Mouse (Mus musculus) heart, embryonic 10.5 days (tissue): ENCODE data around the gene Olfr668. TPM values are rescaled to one million over a fixed set of nuclear protein-coding genes. Genes with fewer than 3 reads are reported as not detected.
"Not testable (repeated sequence)": the region's sequence is repeated elsewhere in the genome, so short reads cannot be mapped to it uniquely, and the experiment has no call there.

Experiments
- DNase-seq: peaks from one replicate; pipeline ENCODE4 v3.0.0-alpha.2; 2017; ENCODE audit warnings: low spot score
- H3K27ac ChIP-seq: fragments of 300-500 bp; sonication (generic); 2 replicates; pipeline ENCODE4 v1.5.1; 2016; ENCODE audit warnings: mild to moderate bottlenecking
- H3K27me3 ChIP-seq: fragments of 300-500 bp; sonication (generic); 2 replicates; pipeline ENCODE4 v1.6.1; 2016; ENCODE audit warnings: mild to moderate bottlenecking; ENCODE audit not compliant: poor library complexity, insufficient read depth, severe bottlenecking
- H3K36me3 ChIP-seq: fragments of 300-500 bp; sonication (generic); 2 replicates; pipeline ENCODE4 v1.6.1; 2016; ENCODE audit warnings: mild to moderate bottlenecking, moderate library complexity
- H3K4me1 ChIP-seq: fragments of 300-500 bp; sonication (generic); 2 replicates; pipeline ENCODE4 v1.6.1; 2016; ENCODE audit warnings: mild to moderate bottlenecking
- H3K4me3 ChIP-seq: fragments of 300-500 bp; sonication (generic); 2 replicates; pipeline ENCODE4 v1.5.1; 2016; ENCODE audit warnings: mild to moderate bottlenecking, moderate library complexity
- H3K9me3 ChIP-seq: fragments of 300-500 bp; sonication (generic); 2 replicates; pipeline ENCODE4 v1.6.1; 2016; ENCODE audit warnings: mild to moderate bottlenecking, moderate library complexity
- WGBS: fragments of 180-500 bp; shearing (Covaris S2); methylation state at CpG from one replicate; pipeline ENCODE4 v1.1.7; 2016; 5-methylcytosine and 5-hydroxymethylcytosine counted together
- polyA plus RNA-seq: library from polyadenylated mRNA; unstranded; fragments of >200 nt; fragmentation: Nextera tagmentation; extraction: Ambion mirVana; gene quantifications from 2 replicates; pipeline ENCODE4 v1.2.1, GENCODE M21; 2016

The Olfr668 gene
- not detected in 2 replicates for polyA plus RNA-seq

GRCm38 (mm10) chr7:104927957-104928356, at the start of gene Olfr668:
Olfr668 (minus strand) TSS chr7:104928057.
- Histone ChIP-seq H3K27ac (no peak within 1 kb of the TSS), H3K36me3 (no peaks in the 10 kb centered on the region), H3K4me3 (no peak within 1 kb of the TSS), H3K27me3 (no peaks in the 10 kb centered on the region), H3K4me1 (no peaks in the 10 kb centered on the region), H3K9me3 (no peaks in the 10 kb centered on the region)
- DNase-seq = no peak
- WGBS = 60% methylated on average over 1 of the region's 1 CpGs

- H3K4me1 ChIP-seq, H3K27ac ChIP-seq, H3K9me3 ChIP-seq, H3K4me3 ChIP-seq, H3K27me3 ChIP-seq, DNase-seq, H3K36me3 ChIP-seq: not testable (repeated sequence)
- WGBS = 72% methylated on average over 2 of the region's 2 CpGs
Observed at GRCm38 (mm10) chr7:104972507-104972906, 44.6 kb upstream of the Olfr668 start.

- Histone ChIP-seq H3K4me3 (no peak within 1 kb of the TSS), H3K4me1 (no peaks in the 10 kb centered on the region), H3K27ac (no peak within 1 kb of the TSS), H3K36me3 (no peaks in the 10 kb centered on the region), H3K27me3 (no peaks in the 10 kb centered on the region), H3K9me3 (no peaks in the 10 kb centered on the region)
- WGBS = 59% methylated on average over 1 of the region's 1 CpGs
- no peak for DNase-seq
Observed at GRCm38 (mm10) chr7:104962520-104962919, 34.7 kb upstream of the Olfr668 start, which contains the start of gene Olfr670. Olfr670 (minus strand) TSS chr7:104962620.

- DNase-seq, H3K9me3 ChIP-seq, H3K4me1 ChIP-seq, H3K4me3 ChIP-seq, H3K36me3 ChIP-seq, H3K27me3 ChIP-seq, H3K27ac ChIP-seq: not testable (repeated sequence)
- WGBS = 94% methylated on average over 16 of the region's 16 CpGs
Observed at GRCm38 (mm10) chr7:104950234-104950633, 22.4 kb upstream of the Olfr668 start.

DNA sequence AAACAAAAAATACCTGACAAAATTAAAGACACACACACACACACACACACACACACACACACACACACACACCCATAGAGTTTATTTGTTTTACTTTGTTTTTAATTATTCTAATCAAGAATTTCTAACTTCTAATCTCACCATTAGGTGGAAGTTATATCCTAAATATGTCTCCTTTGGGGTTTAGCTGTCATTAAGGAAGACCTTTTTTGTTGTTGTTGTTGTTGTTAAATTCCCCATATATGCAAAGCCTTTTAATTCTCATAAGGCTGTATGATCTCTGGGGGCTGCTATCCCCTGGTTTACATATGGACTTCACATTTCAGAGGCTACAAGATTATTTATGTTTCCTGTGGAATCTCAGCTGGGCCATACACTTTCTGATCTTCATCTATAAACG, 6.1 kb upstream of the Olfr668 start, which contains the start of gene Olfr669:
Gene Olfr669 (plus strand): TSS at position 301 of the 400 bp plus-strand sequence.
- Histone ChIP-seq H3K27me3 (no peaks in the 10 kb centered on the region), H3K4me3 (no peak within 1 kb of the TSS), H3K27ac (no peak within 1 kb of the TSS), H3K36me3 (no peaks in the 10 kb centered on the region), H3K4me1 (no peaks in the 10 kb centered on the region), H3K9me3 (no peaks in the 10 kb centered on the region)
- whole genome bisulfite sequencing = 88% methylated on average over 1 of the region's 1 CpGs
- no peak for DNase-seq

DNA sequence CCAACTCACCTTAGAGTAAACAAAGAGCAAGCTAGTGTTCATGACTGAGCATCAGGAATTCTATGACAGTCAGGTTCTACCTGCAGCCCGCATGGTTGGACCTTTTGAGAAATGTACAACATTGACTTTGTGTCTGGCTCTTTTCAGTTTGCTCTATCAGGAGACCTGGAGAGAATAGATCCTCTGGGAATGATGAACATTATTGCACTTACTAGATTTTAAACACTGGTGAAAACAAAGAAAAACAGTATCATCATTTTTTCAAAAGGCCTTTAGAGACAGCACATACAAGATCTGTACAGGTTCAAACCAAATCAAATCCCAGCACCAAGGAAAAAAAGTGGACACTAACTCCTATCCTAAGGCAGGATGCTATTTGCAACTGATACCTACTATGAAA, 6.5 kb downstream of the Olfr668 start, which contains the start of gene Olfr667:
Gene Olfr667 (minus strand): TSS at position 101 of the 400 bp plus-strand sequence.
- Histone ChIP-seq H3K36me3 (no peaks in the 10 kb centered on the region), H3K4me3 (no peak within 1 kb of the TSS), H3K4me1 (no peaks in the 10 kb centered on the region), H3K27ac (no peak within 1 kb of the TSS), H3K27me3 (no peaks in the 10 kb centered on the region), H3K9me3 (no peaks in the 10 kb centered on the region)
- DNase-seq = no peak
- 66% methylated on average over 1 of the region's 1 CpGs for WGBS

- Histone ChIP-seq H3K36me3 (no peaks in the 10 kb centered on the region), H3K27me3 (no peaks in the 10 kb centered on the region), H3K27ac (no peak within 1 kb of the TSS), H3K4me1 (no peaks in the 10 kb centered on the region), H3K4me3 (no peak within 1 kb of the TSS), H3K9me3 (no peaks in the 10 kb centered on the region)
- DNase-seq = no peak
- WGBS = 80% methylated on average over 2 of the region's 2 CpGs
Observed at GRCm38 (mm10) chr7:104895852-104896251, 32.0 kb downstream of the Olfr668 start, which contains the start of gene Olfr666. Olfr666 (minus strand) TSS chr7:104895952.

GRCm38 (mm10) chr7:104877731-104878130, 50.1 kb downstream of the Olfr668 start, which contains the start of gene Olfr665:
Olfr665 (plus strand) TSS chr7:104878031.
- no peaks in the 10 kb centered on the region for H3K9me3 ChIP-seq
- no peaks in the 10 kb centered on the region for H3K4me1 ChIP-seq
- no peak within 1 kb of the TSS for H3K4me3 ChIP-seq
- DNase-seq = no peak
- 35% methylated on average over 1 of the region's 1 CpGs for WGBS
- no peak within 1 kb of the TSS for H3K27ac ChIP-seq
- H3K36me3 ChIP-seq = no peaks in the 10 kb centered on the region
- H3K27me3 ChIP-seq = no peaks in the 10 kb centered on the region

Other genes with a start within 250 kb of the Olfr668 start
- gene Olfr661, start 241.6 kb downstream of the Olfr668 start, polyA plus RNA-seq = not detected in 2 replicates
- not detected in 2 replicates for gene Usp17le, start 150.6 kb downstream of the Olfr668 start, polyA plus RNA-seq
- gene Usp17lb, start 85.5 kb downstream of the Olfr668 start, polyA plus RNA-seq = not detected in 2 replicates
- not detected in 2 replicates for gene Usp17la, start 71.0 kb downstream of the Olfr668 start, polyA plus RNA-seq
- not detected in 2 replicates for gene Olfr665, start 50.0 kb downstream of the Olfr668 start, polyA plus RNA-seq
- not detected in 2 replicates for gene Olfr666, start 32.1 kb downstream of the Olfr668 start, polyA plus RNA-seq
- gene Olfr667, start 6.6 kb downstream of the Olfr668 start, polyA plus RNA-seq = not detected in 2 replicates
- gene Olfr669, start 6.2 kb upstream of the Olfr668 start, polyA plus RNA-seq = not detected in 2 replicates
- not detected in 2 replicates for gene Olfr670, start 34.6 kb upstream of the Olfr668 start, polyA plus RNA-seq
- gene Olfr671, start 51.1 kb upstream of the Olfr668 start, polyA plus RNA-seq = not detected in 2 replicates
- not detected in 2 replicates for gene Olfr672, start 74.0 kb upstream of the Olfr668 start, polyA plus RNA-seq
- not detected in 2 replicates for gene Olfr675, start 100.4 kb upstream of the Olfr668 start, polyA plus RNA-seq
- not detected in 2 replicates for gene Olfr676, start 104.6 kb upstream of the Olfr668 start, polyA plus RNA-seq
- gene Olfr677, start 123.3 kb upstream of the Olfr668 start, polyA plus RNA-seq = not detected in 2 replicates
- gene Olfr678, start 136.4 kb upstream of the Olfr668 start, polyA plus RNA-seq = not detected in 2 replicates
- gene Olfr679, start 153.1 kb upstream of the Olfr668 start, polyA plus RNA-seq = not detected in 2 replicates
- not detected in 2 replicates for gene Olfr680-ps1, start 164.8 kb upstream of the Olfr668 start, polyA plus RNA-seq
- gene Olfr681, start 188.8 kb upstream of the Olfr668 start, polyA plus RNA-seq = not detected in 2 replicates
- gene Olfr683, start 219.0 kb upstream of the Olfr668 start, polyA plus RNA-seq = not detected in 2 replicates
- not detected in 2 replicates for gene Olfr684, start 235.6 kb upstream of the Olfr668 start, polyA plus RNA-seq